Mouse (Mus musculus) ES-Bruce4 (cell line): ENCODE results near the gene Cggbp1. TPM values are rescaled to one million over a fixed set of nuclear protein-coding genes. Genes with fewer than 3 reads are reported as not detected.
A peak's percentile ranks its signal among the peaks of the same experiment; 100 is the strongest.

Source experiments
- H3K27ac ChIP-seq: 2 replicates; pipeline ENCODE4 v1.5.1; 2012; ENCODE audit warnings: low read length, inconsistent platforms; ENCODE audit not compliant: insufficient read depth
- H3K27me3 ChIP-seq: 2 replicates; pipeline ENCODE4 v1.6.1; 2012; ENCODE audit warnings: mild to moderate bottlenecking, low read length, inconsistent platforms; ENCODE audit not compliant: control insufficient read depth, poor library complexity, insufficient read depth, severe bottlenecking
- H3K36me3 ChIP-seq: 2 replicates; pipeline ENCODE4 v1.6.1; 2012; ENCODE audit warnings: inconsistent platforms, mild to moderate bottlenecking, low read length, moderate library complexity; ENCODE audit not compliant: control insufficient read depth, poor library complexity, insufficient read depth, severe bottlenecking
- H3K4me1 ChIP-seq: one replicate; pipeline ENCODE4 v1.8.1; 2011; ENCODE audit warnings: low read length; ENCODE audit not compliant: control insufficient read depth, insufficient read depth
- H3K4me3 ChIP-seq: 2 replicates; pipeline ENCODE4 v1.5.1; 2011; ENCODE audit warnings: low read depth, mild to moderate bottlenecking, low read length
- H3K9ac ChIP-seq: 2 replicates; pipeline ENCODE4 v1.6.1; 2012; ENCODE audit warnings: low read depth, mild to moderate bottlenecking, inconsistent platforms; ENCODE audit not compliant: poor library complexity, severe bottlenecking
- H3K9me3 ChIP-seq: replicated peaks from 2 replicates; pipeline ENCODE4 v1.6.1; 2012; ENCODE audit warnings: mild to moderate bottlenecking, low read length, inconsistent platforms; ENCODE audit not compliant: control insufficient read depth, poor library complexity, insufficient read depth, severe bottlenecking
- CTCF ChIP-seq: IDR thresholded peaks from one replicate; pipeline ENCODE4 v1.8.1; 2011; ENCODE audit warnings: low read depth, low read length
- EP300 ChIP-seq: IDR thresholded peaks from 2 replicates; pipeline ENCODE4 v1.6.1; 2011; ENCODE audit warnings: low read depth, low read length; ENCODE audit not compliant: insufficient read depth
- POLR2A ChIP-seq: IDR thresholded peaks from one replicate; pipeline ENCODE4 v1.8.1; 2011; ENCODE audit warnings: low read length; ENCODE audit not compliant: insufficient read depth
- polyA plus RNA-seq: library from polyadenylated mRNA; stranded (reverse); fragments of >200 nt; gene quantifications from 2 replicates; pipeline ENCODE4 v1.2.4, GENCODE M21; 2011; ENCODE audit warnings: low read depth; ENCODE audit not compliant: missing spikeins, insufficient read depth, insufficient read length

Cggbp1 gene
- polyA plus RNA-seq, 1 experiment: 72.9 TPM

GRCm38 (mm10) chr16:64883896-64884295 is 32.1 kb downstream of the Cggbp1 start:
- no peak overlapping the region for H3K4me3 ChIP-seq
- TF ChIP-seq POLR2A (no peak), EP300 (no peak), CTCF (no peak)
- peak overlapping the region; percentile 84 for H3K27ac ChIP-seq
- H3K4me1 ChIP-seq: peaks cover 1% of the 10 kb centered on the region
- no peaks in the 10 kb centered on the region for H3K27me3 ChIP-seq
- H3K36me3 ChIP-seq: no peaks in the 10 kb centered on the region
- H3K9ac ChIP-seq: no peak overlapping the region
- peaks cover 24% of the 10 kb centered on the region for H3K9me3 ChIP-seq

GRCm38 (mm10) chr16:64884420-64884838 is 32.6 kb downstream of the Cggbp1 start:
- Histone ChIP-seq H3K9me3 (peaks cover 29% of the 10 kb centered on the region), H3K36me3 (no peaks in the 10 kb centered on the region), H3K9ac (no peak overlapping the region), H3K27me3 (no peaks in the 10 kb centered on the region), H3K27ac (peak overlapping the region; percentile 84), H3K4me1 (no peaks in the 10 kb centered on the region), H3K4me3 (no peak overlapping the region)
- TF ChIP-seq POLR2A (no peak), EP300 (no peak), CTCF (no peak)

- peaks cover 35% of the 10 kb centered on the region for H3K9me3 ChIP-seq
- H3K27ac ChIP-seq: peak overlapping the region; percentile 93
- H3K4me1 ChIP-seq: no peaks in the 10 kb centered on the region
- H3K9ac ChIP-seq: no peak overlapping the region
- no peak overlapping the region for H3K4me3 ChIP-seq
- no peaks in the 10 kb centered on the region for H3K36me3 ChIP-seq
- no peaks in the 10 kb centered on the region for H3K27me3 ChIP-seq
- TF ChIP-seq POLR2A (no peak), EP300 (peak; percentile 97), CTCF (no peak)
Measured at GRCm38 (mm10) chr16:64885142-64885541, 33.3 kb downstream of the Cggbp1 start.

GRCm38 (mm10) chr16:64885547-64885946 is 33.8 kb downstream of the Cggbp1 start:
- Histone ChIP-seq H3K9me3 (peaks cover 35% of the 10 kb centered on the region), H3K9ac (no peak overlapping the region), H3K36me3 (no peaks in the 10 kb centered on the region), H3K4me1 (no peaks in the 10 kb centered on the region), H3K4me3 (no peak overlapping the region), H3K27ac (peak overlapping the region; percentile 84), H3K27me3 (no peaks in the 10 kb centered on the region)
- no peak for TF ChIP-seq EP300
- TF ChIP-seq CTCF: no peak
- no peak for TF ChIP-seq POLR2A

- Histone ChIP-seq H3K9me3 (peaks cover 35% of the 10 kb centered on the region), H3K9ac (no peak overlapping the region)
- TF ChIP-seq CTCF (no peak), POLR2A (no peak), EP300 (no peak)
Measured at GRCm38 (mm10) chr16:64889496-64889895, 37.7 kb downstream of the Cggbp1 start.

GRCm38 (mm10) chr16:64899084-64899483 is 47.3 kb downstream of the Cggbp1 start:
- H3K4me1 ChIP-seq: no peaks in the 10 kb centered on the region
- H3K27ac ChIP-seq: no peak overlapping the region
- no peak overlapping the region for H3K4me3 ChIP-seq
- H3K27me3 ChIP-seq: no peaks in the 10 kb centered on the region
- peak; percentile 63 for TF ChIP-seq CTCF
- TF ChIP-seq POLR2A: no peak
- no peak overlapping the region for H3K9ac ChIP-seq
- no peaks in the 10 kb centered on the region for H3K36me3 ChIP-seq
- no peaks in the 10 kb centered on the region for H3K9me3 ChIP-seq

More at GRCm38 (mm10) chr16:64889496-64889895, 37.7 kb downstream of the Cggbp1 start:
- H3K4me3 ChIP-seq: no peak overlapping the region
- no peaks in the 10 kb centered on the region for H3K36me3 ChIP-seq
- H3K4me1 ChIP-seq: no peaks in the 10 kb centered on the region
- H3K27ac ChIP-seq: no peak overlapping the region
- H3K27me3 ChIP-seq: no peaks in the 10 kb centered on the region
